ENCODE assay signal across 10 mouse cellular contexts in genomic region chr9:67435333-67436154, GRCm38 (mm10).
DNase-seq lines count a peak whose midpoint lies in the region; ATAC-seq and TF ChIP-seq lines count a peak whose summit lies in the region.
"Had no signal": no experiment of that assay in that cellular context is flagged by ENCODE, and none has a peak within 500 bp of the region (broad histone marks: within the 10 kb centered on the region; RNA-seq: fewer than 3 reads in every experiment).

No protein-coding gene starts in this region.

- H3K36me3 ChIP-seq in forebrain, embryonic 13.5 days (ENCODE audit: poor library complexity, severe bottlenecking): no peaks in the 10 kb centered on the region
- no peaks in the 10 kb centered on the region for H3K36me3 ChIP-seq in heart, postnatal 0 days (replicated peaks; ENCODE audit: control insufficient read depth, insufficient read depth, low read length)
- H3K36me3 ChIP-seq: liver, embryonic 13.5 days had no signal

- H3K27ac ChIP-seq in forebrain, embryonic 13.5 days: peak overlapping the region; percentile 80
- H3K27ac ChIP-seq in heart, postnatal 0 days (ENCODE audit: low read depth): peak overlapping the region; percentile 73
- H3K27ac ChIP-seq: liver, embryonic 13.5 days had no signal

- 14% methylated on average over 10 of the region's 10 CpGs for WGBS in forebrain, embryonic 13.5 days
- 26% methylated on average over 10 of the region's 10 CpGs for WGBS in heart, postnatal 0 days

- peaks cover 35% of the 10 kb centered on the region for H3K4me1 ChIP-seq in forebrain, embryonic 13.5 days
- peaks cover 18% of the 10 kb centered on the region for H3K4me1 ChIP-seq in heart, postnatal 0 days (ENCODE audit: control insufficient read depth, insufficient read depth)
- H3K4me1 ChIP-seq: liver, embryonic 13.5 days had no signal

- H3K9me3 ChIP-seq in forebrain, embryonic 13.5 days (replicated peaks): no peaks in the 10 kb centered on the region
- no peaks in the 10 kb centered on the region for H3K9me3 ChIP-seq in heart, postnatal 0 days (replicated peaks; ENCODE audit: control insufficient read depth, low read length)
- H3K9me3 ChIP-seq: liver, embryonic 13.5 days had no signal

- peak overlapping the region; percentile 43 for H3K4me2 ChIP-seq in forebrain, embryonic 13.5 days
- peak overlapping the region; percentile 20 for H3K4me2 ChIP-seq in heart, postnatal 0 days (ENCODE audit: low read depth, low read length)
- H3K4me2 ChIP-seq: liver, embryonic 13.5 days had no signal

- TF ChIP-seq CTCF in heart, postnatal 0 days (IDR thresholded peaks at IDR 0.05; ENCODE audit: low read depth): no peak

- peak overlapping the region; percentile 27 for H3K9ac ChIP-seq in forebrain, embryonic 13.5 days
- H3K9ac ChIP-seq in heart, postnatal 0 days (replicated peaks; ENCODE audit: low read depth, low read length): no peak overlapping the region
- H3K9ac ChIP-seq: liver, embryonic 13.5 days had no signal

- H3K4me3 ChIP-seq in forebrain, embryonic 13.5 days: no peak overlapping the region; the same call in 1 of the 2 replicates
- no peak overlapping the region for H3K4me3 ChIP-seq in heart, postnatal 0 days (ENCODE audit: low read depth, low read length)
- H3K4me3 ChIP-seq: erythroblast, embryonic 14.5 days; liver, embryonic 13.5 days had no signal

- DNase-seq in lung, postnatal 10 days: peak; percentile 47
- DNase-seq in lung, adult 18-20 months: no peak
- DNase-seq in heart, postnatal 0 days (ENCODE audit: low spot score): peak; percentile 51
- DNase-seq in layer of hippocampus, postnatal 14 days (ENCODE audit: low spot score in 2 of 2): peak; percentile 32 to 49
- no peak for DNase-seq in B cell, adult 2 months
- DNase-seq in adrenal gland, adult 2 months: no peak
- DNase-seq: liver, embryonic 13.5 days had no signal

- no peak for TF ChIP-seq EP300 in heart, postnatal 0 days (IDR thresholded peaks at IDR 0.05; ENCODE audit: low read depth)

- ATAC-seq in forebrain, embryonic 13.5 days: peak; percentile 87
- ATAC-seq in heart, postnatal 0 days (ENCODE audit: insufficient read depth, low read depth): peak; percentile 55; the same call in 1 of the 2 replicates
- no peak for ATAC-seq in megakaryocyte progenitor cell, adult 5-6 weeks (replicated peaks; ENCODE audit: poor library complexity)

- H3K27me3 ChIP-seq in forebrain, embryonic 13.5 days: no peaks in the 10 kb centered on the region
- H3K27me3 ChIP-seq in heart, postnatal 0 days (ENCODE audit: control insufficient read depth, insufficient read depth, low read length): no peaks in the 10 kb centered on the region
- H3K27me3 ChIP-seq: liver, embryonic 13.5 days had no signal

Comparison
In these comparisons a context has a peak if more than half of its experiments do, and no peak if none do; other contexts are left out.
1. DNase-seq: peak in lung, postnatal 10 days (single experiment), heart, postnatal 0 days (single experiment) and layer of hippocampus, postnatal 14 days (2 of 2); none in lung, adult 18-20 months (0 of 2), B cell, adult 2 months (0 of 2) and adrenal gland, adult 2 months (single experiment).